Mouse (Mus musculus): Measurements from ENCODE around the gene Prdx5. TPM values are rescaled to one million over a fixed set of nuclear protein-coding genes. Genes with fewer than 3 reads are reported as not detected.

Gene Prdx5
- total and polyA plus RNA-seq, 2 experiments from 2014 or later, result 182 to 424 TPM

GRCm38 (mm10) chr19:6918321-6918720 is 8.4 kb upstream of the Prdx5 start:
- no peak for ATAC-seq
- TF ChIP-seq CTCF (IDR thresholded peaks at IDR 0.05; ENCODE audit: low read depth), result no peak
- DNase-seq, result no peak
- Histone ChIP-seq H3K9me3 (ENCODE audit: low read length) (no peaks in the 10 kb centered on the region), H3K36me3 (ENCODE audit: insufficient read depth) (peaks cover 18% of the 10 kb centered on the region), H3K4me2 (ENCODE audit: low read depth) (no peak overlapping the region), H3K27me3 (ENCODE audit: insufficient read depth, low read length) (0 out of 2 replicates have a peak, but pooled peaks cover 3% of the 10 kb centered on the region), H3K9ac (no peak overlapping the region), H3K4me3 (ENCODE audit: low read depth, low read length) (no peak overlapping the region), H3K4me1 (ENCODE audit: insufficient read depth) (peaks cover 10% of the 10 kb centered on the region), H3K27ac (ENCODE audit: low read depth, low read length) (no peak overlapping the region)
- WGBS, result 91% methylated on average over 4 of the region's 4 CpGs

DNA sequence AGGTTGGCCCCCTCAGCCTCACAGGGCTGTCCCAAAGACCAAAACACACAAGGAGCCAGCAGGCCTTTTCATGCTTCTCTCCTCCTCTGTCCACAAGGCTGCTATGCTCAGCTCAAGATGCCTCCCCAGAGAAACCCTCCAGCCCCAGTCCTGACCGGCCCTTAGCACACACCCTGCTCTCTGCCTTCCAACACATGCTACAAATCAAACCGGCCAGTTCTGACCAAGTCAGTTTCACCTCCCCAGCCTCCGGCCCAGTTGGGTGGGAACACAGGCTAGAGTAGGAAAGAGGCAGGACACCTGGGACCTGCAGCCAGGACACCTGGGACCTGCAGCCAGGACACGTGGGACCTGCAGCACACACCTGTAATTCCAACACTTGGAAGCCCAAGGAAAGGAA is 6.6 kb upstream of the Prdx5 start:
- no peak for DNase-seq
- Histone ChIP-seq H3K27ac (ENCODE audit: low read depth, low read length) (no peak overlapping the region), H3K36me3 (ENCODE audit: insufficient read depth) (peaks cover 36% of the 10 kb centered on the region), H3K9ac (no peak overlapping the region), H3K4me1 (ENCODE audit: insufficient read depth) (peaks cover 10% of the 10 kb centered on the region), H3K4me3 (ENCODE audit: low read depth, low read length) (no peak overlapping the region), H3K9me3 (ENCODE audit: low read length) (no peaks in the 10 kb centered on the region), H3K4me2 (ENCODE audit: low read depth) (no peak overlapping the region), H3K27me3 (ENCODE audit: insufficient read depth, low read length) (no peaks in the 10 kb centered on the region)
- WGBS, result 87% methylated on average over 4 of the region's 4 CpGs
- no peak for ATAC-seq
- TF ChIP-seq CTCF (IDR thresholded peaks at IDR 0.05; ENCODE audit: low read depth), result no peak

- Histone ChIP-seq H3K4me2 (ENCODE audit: low read depth) (no peak overlapping the region), H3K4me1 (ENCODE audit: insufficient read depth) (peaks cover 3% of the 10 kb centered on the region), H3K9me3 (ENCODE audit: low read length) (no peaks in the 10 kb centered on the region), H3K27me3 (ENCODE audit: insufficient read depth, low read length) (no peaks in the 10 kb centered on the region), H3K4me3 (ENCODE audit: low read depth, low read length) (no peak overlapping the region), H3K9ac (no peak overlapping the region), H3K27ac (ENCODE audit: low read depth, low read length) (no peak overlapping the region), H3K36me3 (ENCODE audit: insufficient read depth) (peaks cover 42% of the 10 kb centered on the region)
- DNase-seq (no peak), ATAC-seq (no peak)
- no peak for TF ChIP-seq CTCF (IDR thresholded peaks at IDR 0.05; ENCODE audit: low read depth)
- WGBS, result 91% methylated on average over 4 of the region's 4 CpGs
These were observed 5.4 kb upstream of the Prdx5 start for GRCm38 (mm10) chr19:6915276-6915675.

- peaks cover 42% of the 10 kb centered on the region for H3K36me3 ChIP-seq (ENCODE audit: insufficient read depth)
These were observed 4.6 kb upstream of the Prdx5 start for GRCm38 (mm10) chr19:6914540-6914939.

GRCm38 (mm10) chr19:6913991-6914390 is 4.1 kb upstream of the Prdx5 start:
- H3K27me3 ChIP-seq (ENCODE audit: insufficient read depth, low read length), result no peaks in the 10 kb centered on the region
- H3K4me2 ChIP-seq (ENCODE audit: low read depth), result no peak overlapping the region
- no peak overlapping the region for H3K9ac ChIP-seq
- peaks cover under 1% of the 10 kb centered on the region; the same call in 1 of the 2 replicates for H3K4me1 ChIP-seq (ENCODE audit: insufficient read depth)
- no peak overlapping the region for H3K27ac ChIP-seq (ENCODE audit: low read depth, low read length)
- H3K36me3 ChIP-seq (ENCODE audit: insufficient read depth), result peaks cover 42% of the 10 kb centered on the region
- H3K4me3 ChIP-seq (ENCODE audit: low read depth, low read length), result no peak overlapping the region
- WGBS, result 88% methylated on average over 11 of the region's 11 CpGs
- TF ChIP-seq CTCF (IDR thresholded peaks at IDR 0.05; ENCODE audit: low read depth), result no peak
- ATAC-seq, result no peak
- no peak for DNase-seq
- no peaks in the 10 kb centered on the region for H3K9me3 ChIP-seq (ENCODE audit: low read length)

More at GRCm38 (mm10) chr19:6914540-6914939, 4.6 kb upstream of the Prdx5 start:
- Histone ChIP-seq H3K27me3 (ENCODE audit: insufficient read depth, low read length) (no peaks in the 10 kb centered on the region), H3K4me3 (ENCODE audit: low read depth, low read length) (no peak overlapping the region), H3K4me1 (ENCODE audit: insufficient read depth) (no peaks in the 10 kb centered on the region), H3K9me3 (ENCODE audit: low read length) (no peaks in the 10 kb centered on the region), H3K9ac (no peak overlapping the region), H3K27ac (ENCODE audit: low read depth, low read length) (no peak overlapping the region), H3K4me2 (ENCODE audit: low read depth) (no peak overlapping the region)
- TF ChIP-seq CTCF (IDR thresholded peaks at IDR 0.05; ENCODE audit: low read depth), result no peak
- DNase-seq (no peak), ATAC-seq (no peak)
- WGBS, result 91% methylated on average over 9 of the region's 9 CpGs

DNA sequence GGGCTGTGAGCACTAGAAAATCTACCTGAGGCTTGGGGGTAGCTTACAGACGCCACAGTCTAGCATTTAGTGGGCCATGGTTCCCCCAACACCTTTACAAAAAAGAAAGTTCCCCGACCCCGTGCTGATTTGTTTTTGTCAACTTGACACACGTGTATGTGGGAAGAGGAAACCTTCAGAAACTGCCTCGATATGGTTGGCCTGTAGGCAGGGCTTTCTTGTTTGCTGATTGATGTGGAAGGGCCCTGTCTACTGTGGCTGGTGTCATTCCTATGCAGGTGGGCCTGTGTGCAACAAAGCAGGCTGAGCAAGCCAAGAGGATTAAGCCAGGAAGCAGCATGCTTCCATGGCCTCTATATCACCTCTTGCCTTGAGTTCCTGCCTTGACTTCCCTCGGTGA is 3.1 kb upstream of the Prdx5 start:
- Histone ChIP-seq H3K4me3 (ENCODE audit: low read depth, low read length) (no peak overlapping the region), H3K27me3 (ENCODE audit: insufficient read depth, low read length) (no peaks in the 10 kb centered on the region), H3K4me1 (ENCODE audit: insufficient read depth) (peaks cover 10% of the 10 kb centered on the region), H3K27ac (ENCODE audit: low read depth, low read length) (no peak overlapping the region), H3K4me2 (ENCODE audit: low read depth) (no peak overlapping the region), H3K9me3 (ENCODE audit: low read length) (no peaks in the 10 kb centered on the region), H3K9ac (no peak overlapping the region), H3K36me3 (ENCODE audit: insufficient read depth) (peaks cover 38% of the 10 kb centered on the region)
- 93% methylated on average over 6 of the region's 6 CpGs for WGBS
- no peak for TF ChIP-seq CTCF (IDR thresholded peaks at IDR 0.05; ENCODE audit: low read depth)
- DNase-seq (no peak), ATAC-seq (no peak)

DNA sequence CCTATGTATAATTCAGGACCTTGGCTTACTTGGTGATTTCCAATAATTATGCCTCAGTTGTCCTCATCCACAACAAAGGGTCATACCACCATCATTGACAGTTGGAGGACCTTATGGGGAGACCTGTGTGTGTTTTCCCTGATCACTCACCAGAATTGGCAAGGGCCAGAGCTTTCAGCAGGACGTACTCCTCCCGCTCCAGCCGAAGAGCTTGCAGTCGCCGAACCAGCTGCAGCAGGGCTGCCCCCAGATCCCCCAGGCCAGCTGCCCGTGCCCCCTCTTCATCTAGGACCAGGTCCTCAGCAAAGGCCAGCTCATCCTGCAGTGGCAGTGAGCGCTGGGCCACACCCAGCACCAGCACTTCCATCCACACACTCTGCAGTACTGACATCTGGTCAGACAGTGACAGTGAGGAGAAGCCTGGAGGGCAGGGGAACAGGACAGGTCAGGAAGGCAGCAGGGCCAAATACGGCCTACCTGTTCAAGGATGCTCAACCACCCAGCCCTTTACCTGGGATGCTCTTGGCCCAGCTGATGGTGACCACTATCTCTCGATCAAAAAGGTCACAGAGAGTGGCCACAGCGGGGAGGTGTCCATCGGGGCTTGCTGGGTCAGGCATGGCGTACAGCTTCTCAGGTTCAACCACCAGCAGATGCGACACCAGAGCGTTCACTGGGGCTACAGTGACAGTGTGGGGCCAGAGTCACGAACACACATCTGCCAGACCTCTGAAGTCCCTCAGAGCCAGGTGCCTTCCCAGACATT is 2.5 kb upstream of the Prdx5 start:
- Histone ChIP-seq H3K9ac (no peak overlapping the region), H3K36me3 (ENCODE audit: insufficient read depth) (peaks cover 38% of the 10 kb centered on the region), H3K9me3 (ENCODE audit: low read length) (no peaks in the 10 kb centered on the region), H3K4me1 (ENCODE audit: insufficient read depth) (peaks cover 12% of the 10 kb centered on the region), H3K4me3 (ENCODE audit: low read depth, low read length) (no peak overlapping the region), H3K27me3 (ENCODE audit: insufficient read depth, low read length) (no peaks in the 10 kb centered on the region), H3K27ac (ENCODE audit: low read depth, low read length) (no peak overlapping the region), H3K4me2 (ENCODE audit: low read depth) (no peak overlapping the region)
- DNase-seq, result no peak
- TF ChIP-seq CTCF (IDR thresholded peaks at IDR 0.05; ENCODE audit: low read depth), result no peak
- 94% methylated on average over 15 of the region's 15 CpGs for WGBS
- ATAC-seq, result no peak
